Mouse (Mus musculus): ENCODE results near the gene Slfn4.
"Not testable (repeated sequence)": the region's sequence is repeated elsewhere in the genome, so short reads cannot be mapped to it uniquely, and the experiment has no call there.

The Slfn4 gene

GRCm38 (mm10) chr11:83174948-83175539 lies at the start of gene Slfn4:
Gene Slfn4 (plus strand): TSS chr11:83175186.
- DNase-seq (ENCODE audit: low read depth): peak; percentile 24

GRCm38 (mm10) chr11:83125633-83126032 lies 49.4 kb upstream of the Slfn4 start:
- DNase-seq (ENCODE audit: low read depth): not testable (repeated sequence)

- not testable (repeated sequence) for DNase-seq (ENCODE audit: low read depth)
These were observed 37.7 kb upstream of the Slfn4 start for GRCm38 (mm10) chr11:83137253-83137652.

GRCm38 (mm10) chr11:83148939-83149338 lies 26.0 kb upstream of the Slfn4 start:
- not testable (repeated sequence) for DNase-seq (ENCODE audit: low read depth)

GRCm38 (mm10) chr11:83191134-83191893 lies 16.3 kb downstream of the Slfn4 start, which contains the start of gene Slfn3:
Gene Slfn3 (plus strand): TSS chr11:83191330.
- peak; percentile 88 for DNase-seq (ENCODE audit: low read depth)

- DNase-seq (ENCODE audit: low read depth): peak; percentile 86
These were observed 17.0 kb downstream of the Slfn4 start for GRCm38 (mm10) chr11:83192001-83192400.

GRCm38 (mm10) chr11:83205002-83205401 lies 30.0 kb downstream of the Slfn4 start:
- peak; percentile 54 for DNase-seq (ENCODE audit: low read depth)

GRCm38 (mm10) chr11:83216119-83216518 lies 41.1 kb downstream of the Slfn4 start:
- DNase-seq (ENCODE audit: low read depth): no peak

GRCm38 (mm10) chr11:83221328-83221877 lies 46.4 kb downstream of the Slfn4 start:
- DNase-seq (ENCODE audit: low read depth): no peak

- DNase-seq (ENCODE audit: low read depth): peak; percentile 89
These were observed 48.4 kb downstream of the Slfn4 start for GRCm38 (mm10) chr11:83223367-83223766.

GRCm38 (mm10) chr11:83223793-83224192 lies 48.8 kb downstream of the Slfn4 start:
- peak; percentile 78 for DNase-seq (ENCODE audit: low read depth)

- DNase-seq (ENCODE audit: low read depth): peak; percentile 94
These were observed 49.2 kb downstream of the Slfn4 start for GRCm38 (mm10) chr11:83224217-83224616.

- DNase-seq (ENCODE audit: low read depth): no peak
These were observed 49.8 kb downstream of the Slfn4 start for GRCm38 (mm10) chr11:83224750-83225149.

- DNase-seq (ENCODE audit: low read depth): peak; percentile 36
These were observed 50.5 kb downstream of the Slfn4 start for GRCm38 (mm10) chr11:83225371-83225960.

- no peak for DNase-seq (ENCODE audit: low read depth)
These were observed 53.1 kb downstream of the Slfn4 start for GRCm38 (mm10) chr11:83227926-83228723.

GRCm38 (mm10) chr11:83230966-83231365 lies 56.0 kb downstream of the Slfn4 start:
- DNase-seq (ENCODE audit: low read depth): peak; percentile 74

GRCm38 (mm10) chr11:83233621-83234020 lies 58.6 kb downstream of the Slfn4 start:
- DNase-seq (ENCODE audit: low read depth): not testable (repeated sequence)

- DNase-seq (ENCODE audit: low read depth): peak; percentile 19
These were observed 62.4 kb downstream of the Slfn4 start for GRCm38 (mm10) chr11:83237390-83237789.

GRCm38 (mm10) chr11:83238389-83238788 lies 63.4 kb downstream of the Slfn4 start:
- no peak for DNase-seq (ENCODE audit: low read depth)

GRCm38 (mm10) chr11:83239811-83240210 lies 64.8 kb downstream of the Slfn4 start:
- DNase-seq (ENCODE audit: low read depth): no peak
